Comparison of ENCODE assay signal across 19 mouse cellular contexts in genomic region chr1:133060681-133061080, GRCm38 (mm10). TPM values are rescaled to one million over a fixed set of nuclear protein-coding genes. Genes with fewer than 3 reads are reported as not detected.
A peak's percentile ranks its signal among the peaks of the same experiment; 100 is the strongest.
DNase-seq lines count a peak whose midpoint lies in the region; ATAC-seq and TF ChIP-seq lines count a peak whose summit lies in the region.
"Had no signal": no experiment of that assay in that cellular context is flagged by ENCODE, and none has a peak within 500 bp of the region (broad histone marks: within the 10 kb centered on the region; RNA-seq: fewer than 3 reads in every experiment).

No protein-coding gene starts in this region.

- no peak overlapping the region for H3K9ac ChIP-seq in heart, embryonic 11.5 days (ENCODE audit: low read depth, low read length)
- H3K9ac ChIP-seq in lung, embryonic 16.5 days (ENCODE audit: low read length): no peak overlapping the region
- H3K9ac ChIP-seq: liver, embryonic 14.5 days had no signal

- no peak for TF ChIP-seq POLR2A in kidney, adult 2 months (IDR thresholded peaks at IDR 0.05; ENCODE audit: low read depth, low read length)

- no peak for DNase-seq in heart, postnatal 25 days (ENCODE audit: low spot score)
- peak; percentile 31 for DNase-seq in kidney, adult 2 months
- DNase-seq in kidney, adult 11 months: no peak
- DNase-seq in lung, postnatal 25 days (ENCODE audit: low spot score): no peak
- DNase-seq in urinary bladder, adult 2 months (ENCODE audit: low spot score): no peak
- DNase-seq: adrenal gland, postnatal 14 days; cerebellum, adult 18-20 months; cerebellum, postnatal 36 days; right cerebral cortex, adult 18-20 months; thymus, adult 18-20 months had no signal

- no peak for ATAC-seq in heart, embryonic 11.5 days (replicated peaks; ENCODE audit: insufficient number of reproducible peaks, low FRiP score, low TSS enrichment)
- peak; percentile 41; the same call in 1 of the 2 replicates for ATAC-seq in lung, embryonic 16.5 days (ENCODE audit: low read depth)
- ATAC-seq: activated CD4-positive, CD25-positive, alpha-beta regulatory T cell, adult 4 months; forebrain, embryonic 14.5 days; hindbrain, postnatal 0 days; Patski had no signal

- TF ChIP-seq CTCF in kidney, adult 2 months (conservative IDR thresholded peaks at IDR 0.05; ENCODE audit: insufficient read depth, insufficient read length, low read depth, low read length): no peak

- intact Hi-C loops in heart, postnatal 25 days (cut with DNase I): no loop called here

- H3K27ac ChIP-seq in heart, embryonic 11.5 days (ENCODE audit: low read depth, low read length): peak overlapping the region; percentile 62
- H3K27ac ChIP-seq in kidney, adult 2 months (ENCODE audit: insufficient read depth, low read depth, low read length): no peak overlapping the region
- peak overlapping the region; percentile 72 for H3K27ac ChIP-seq in lung, embryonic 16.5 days (ENCODE audit: low read length)
- H3K27ac ChIP-seq: hindbrain, postnatal 0 days; left cerebral cortex, adult 2 months; liver, embryonic 14.5 days had no signal

- H3K36me3 ChIP-seq in heart, embryonic 11.5 days (ENCODE audit: control insufficient read depth, insufficient read depth, low read length): peaks cover 2% of the 10 kb centered on the region; the same call in 1 of the 2 replicates
- H3K36me3 ChIP-seq in kidney, adult 2 months (ENCODE audit: control insufficient read depth, insufficient read depth, low read length): no peaks in the 10 kb centered on the region
- H3K36me3 ChIP-seq in lung, embryonic 16.5 days (ENCODE audit: control insufficient read depth, insufficient read depth, low read length): no peaks in the 10 kb centered on the region

- no peak overlapping the region for H3K4me2 ChIP-seq in heart, embryonic 11.5 days
- no peak overlapping the region for H3K4me2 ChIP-seq in lung, embryonic 16.5 days (ENCODE audit: low read depth, low read length)

- H3K27me3 ChIP-seq in heart, embryonic 11.5 days (ENCODE audit: control insufficient read depth, insufficient read depth, low read length): no peaks in the 10 kb centered on the region
- no peaks in the 10 kb centered on the region for H3K27me3 ChIP-seq in kidney, adult 2 months (replicated peaks; ENCODE audit: control insufficient read depth, insufficient read depth, low read length)
- H3K27me3 ChIP-seq in lung, embryonic 16.5 days (ENCODE audit: control insufficient read depth, insufficient read depth, low read depth, low read length): no peaks in the 10 kb centered on the region
- H3K27me3 ChIP-seq: Patski had no signal

- no peaks in the 10 kb centered on the region for H3K9me3 ChIP-seq in heart, embryonic 11.5 days (replicated peaks; ENCODE audit: control insufficient read depth, low read length)
- H3K9me3 ChIP-seq in lung, embryonic 16.5 days (ENCODE audit: control insufficient read depth, low read length): no peaks in the 10 kb centered on the region

- WGBS in heart, embryonic 11.5 days (ENCODE audit: insufficient replicate concordance): 46% methylated on average over 4 of the region's 4 CpGs
- 44% methylated on average over 4 of the region's 4 CpGs for WGBS in kidney, adult 2 months
- 51% methylated on average over 4 of the region's 4 CpGs for WGBS in lung, embryonic 16.5 days

- H3K4me3 ChIP-seq in heart, embryonic 11.5 days (ENCODE audit: low read depth, low read length): no peak overlapping the region
- no peak overlapping the region for H3K4me3 ChIP-seq in kidney, adult 2 months (ENCODE audit: insufficient read depth, low read depth, low read length)
- no peak overlapping the region for H3K4me3 ChIP-seq in lung, embryonic 16.5 days (ENCODE audit: low read length)
- H3K4me3 ChIP-seq: erythroblast, embryonic 14.5 days; left cerebral cortex, adult 2 months had no signal

- H3K4me1 ChIP-seq in heart, embryonic 11.5 days (ENCODE audit: control insufficient read depth, insufficient read depth, low read length): peaks cover 24% of the 10 kb centered on the region
- 0 out of 2 replicates have a peak, but pooled peaks cover 2% of the 10 kb centered on the region for H3K4me1 ChIP-seq in kidney, adult 2 months (ENCODE audit: control insufficient read depth, insufficient read depth, low read length)
- peaks cover 9% of the 10 kb centered on the region for H3K4me1 ChIP-seq in lung, embryonic 16.5 days (replicated peaks; ENCODE audit: control insufficient read depth, insufficient read depth, low read length)

RNA-seq across cellular contexts. Expression of gene Pik3c2b, which starts 15.2 kb away (rescaled TPM):
- polyA plus RNA-seq in heart, embryonic 11.5 days (2014; fragmentation: Nextera tagmentation; extraction: Ambion mirVana): 7.7 and 10.3 TPM in 2 replicates
- total RNA-seq in heart, postnatal 25 days (2021): 10 to 100 TPM; 19.9 to 21.2 TPM
- 3.6 TPM in 2 replicates for polyA plus RNA-seq in kidney, adult 2 months (2012; rRNA removed)
- 5.3 and 6.2 TPM in 2 replicates for polyA plus RNA-seq in lung, embryonic 16.5 days (2015; fragmentation: Nextera tagmentation; extraction: Ambion mirVana)
- polyA plus RNA-seq in urinary bladder, adult 2 months (2012; rRNA removed): 11.6 and 13.1 TPM in 2 replicates

RNA-seq across cellular contexts. Expression of gene Mdm4, which starts 30.3 kb away (rescaled TPM):
- polyA plus RNA-seq in heart, embryonic 11.5 days (2014; fragmentation: Nextera tagmentation; extraction: Ambion mirVana): 34.4 and 41.2 TPM in 2 replicates
- 10 to 100 TPM; 25.0 to 29.0 TPM for total RNA-seq in heart, postnatal 25 days (2021)
- 22.1 and 24.5 TPM in 2 replicates for polyA plus RNA-seq in kidney, adult 2 months (2012; rRNA removed)
- polyA plus RNA-seq in lung, embryonic 16.5 days (2015; fragmentation: Nextera tagmentation; extraction: Ambion mirVana): 33.3 and 33.4 TPM in 2 replicates
- 80.1 and 92.2 TPM in 2 replicates for polyA plus RNA-seq in urinary bladder, adult 2 months (2012; rRNA removed)
